Mouse (Mus musculus): ENCODE results near the gene Map7.

- TF ChIP-seq CTCF (IDR thresholded peaks at IDR 0.05; ENCODE audit: low read depth, low read length) (no peak), POLR2A (IDR thresholded peaks at IDR 0.05; ENCODE audit: insufficient read depth, low read length) (no peak)
These were observed 23.5 kb downstream of the Map7 start for GRCm38 (mm10) chr10:20171756-20172155.
